Mouse (Mus musculus) frontal cortex, adult 2 months (tissue): ENCODE measurements around the gene Gm14124. TPM values are rescaled to one million over a fixed set of nuclear protein-coding genes. Genes with fewer than 3 reads are reported as not detected.
"Not testable (repeated sequence)": the region's sequence is repeated elsewhere in the genome, so short reads cannot be mapped to it uniquely, and the experiment has no call there.

Experiments
- DNase-seq, 2 experiments: peaks; one replicate each; pipeline ENCODE4 v3.0.0; 2022; ENCODE audit warnings: low spot score in 1 of 2; ENCODE audit errors: extremely low spot score in 1 of 2
- polyA plus RNA-seq: library from polyadenylated mRNA; depleted of rRNA; stranded (reverse); fragments of >200 nt; gene quantifications from 2 replicates; pipeline ENCODE4 v1.2.3, GENCODE M21; 2012; rRNA removed

Gene Gm14124
- polyA plus RNA-seq, result 0.06 TPM in 1 of 2 replicates, not detected in the other

DNA sequence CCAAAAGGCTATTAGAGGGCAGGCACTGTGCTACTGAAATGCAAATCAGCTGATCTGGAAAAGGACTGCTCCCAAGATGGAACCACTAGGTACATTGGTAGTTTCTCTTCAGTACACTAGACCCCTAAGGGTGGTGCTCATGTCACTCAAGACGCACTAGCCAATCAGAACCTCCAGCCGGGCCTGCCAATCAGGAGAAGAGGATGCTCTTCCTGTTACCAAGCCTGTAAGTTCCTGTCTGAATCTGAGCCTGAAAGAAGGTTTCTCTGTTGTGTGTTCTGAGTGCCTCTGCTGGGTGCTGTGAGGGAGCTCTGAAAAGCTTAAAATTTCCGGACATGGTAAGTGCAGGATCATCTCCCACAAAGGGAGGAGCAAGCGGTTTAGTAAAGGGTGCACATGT lies at the start of gene Gm14124:
Gene Gm14124, plus strand, starts transcription at position 227 of the 400 bp plus-strand sequence.
- not testable (repeated sequence) for DNase-seq

- peak; percentile 82 to 89 for DNase-seq
These were observed 39.5 kb upstream of the Gm14124 start, which contains the start of gene Zfp937 for GRCm38 (mm10) chr2:150217600-150218362. Zfp937 (plus strand) TSS chr2:150218073.

- not testable (repeated sequence) for DNase-seq
These were observed 39.0 kb upstream of the Gm14124 start for GRCm38 (mm10) chr2:150218363-150218725.

GRCm38 (mm10) chr2:150223263-150223662 lies 34.1 kb upstream of the Gm14124 start:
- DNase-seq, result not testable (repeated sequence)

- no peak for DNase-seq
These were observed 14.1 kb upstream of the Gm14124 start for GRCm38 (mm10) chr2:150243211-150243610.

DNA sequence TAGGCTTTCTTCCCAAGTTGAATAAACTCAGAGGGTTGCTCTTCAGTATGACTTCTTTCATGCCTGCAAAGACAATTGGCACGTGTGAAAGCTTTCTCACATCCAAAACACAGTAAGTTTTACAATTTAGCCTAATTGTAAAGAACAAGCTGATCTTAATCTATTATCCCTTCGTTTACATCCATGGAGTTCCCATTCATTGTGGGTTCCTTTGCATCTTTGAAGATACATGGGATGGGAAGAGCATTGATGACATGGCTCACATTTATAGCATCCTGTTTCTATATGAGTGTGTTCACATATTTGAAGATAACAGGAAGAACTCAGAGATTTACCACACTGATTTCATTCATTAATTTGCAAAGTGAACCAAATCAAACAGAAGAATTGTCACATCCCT lies 1.8 kb upstream of the Gm14124 start, which contains the start of gene Gm21994:
Gene Gm21994, minus strand, starts transcription at position 101 of the 400 bp plus-strand sequence.
- not testable (repeated sequence) for DNase-seq

DNA sequence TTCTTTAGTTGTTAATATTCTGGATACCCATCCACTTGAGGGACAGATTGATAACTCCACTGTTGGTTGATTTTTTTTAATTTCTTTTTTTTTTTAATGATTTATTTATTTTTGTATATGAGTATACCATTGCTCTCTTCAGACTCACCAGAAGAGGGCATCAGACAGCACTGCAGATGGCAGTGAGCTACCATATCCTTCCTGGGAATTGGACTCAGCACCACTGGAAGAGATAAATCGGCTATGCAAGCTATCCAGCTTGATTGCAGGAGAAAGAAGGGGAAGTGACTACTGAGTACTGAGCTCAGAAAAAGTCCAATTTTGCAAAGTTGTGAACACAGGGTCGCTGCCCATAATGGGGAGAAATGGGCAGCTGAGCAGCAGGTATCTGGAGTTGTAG lies 456 bp upstream of the Gm14124 start:
- DNase-seq, result not testable (repeated sequence)

- no peak for DNase-seq
These were observed 36.4 kb downstream of the Gm14124 start for GRCm38 (mm10) chr2:150293669-150294068.

DNA sequence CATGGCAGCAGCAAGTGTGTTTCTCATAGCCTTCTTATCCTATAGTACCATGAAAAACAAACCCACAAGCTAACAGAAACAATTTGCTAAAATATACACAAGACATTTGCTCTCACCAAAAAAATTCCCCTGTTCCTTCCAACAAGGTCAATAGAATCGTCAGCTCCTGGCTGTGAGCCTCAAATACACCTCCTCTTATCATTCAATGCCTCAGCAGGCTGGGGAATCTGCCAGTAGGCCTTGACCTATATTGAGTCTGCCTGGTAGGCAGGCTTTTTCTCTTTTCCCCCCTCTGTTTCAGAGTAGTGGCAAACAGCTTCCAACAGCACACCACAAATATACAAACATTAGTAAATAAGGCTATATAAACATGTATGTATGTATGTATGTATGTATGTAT lies 41.8 kb downstream of the Gm14124 start:
- no peak for DNase-seq

DNA sequence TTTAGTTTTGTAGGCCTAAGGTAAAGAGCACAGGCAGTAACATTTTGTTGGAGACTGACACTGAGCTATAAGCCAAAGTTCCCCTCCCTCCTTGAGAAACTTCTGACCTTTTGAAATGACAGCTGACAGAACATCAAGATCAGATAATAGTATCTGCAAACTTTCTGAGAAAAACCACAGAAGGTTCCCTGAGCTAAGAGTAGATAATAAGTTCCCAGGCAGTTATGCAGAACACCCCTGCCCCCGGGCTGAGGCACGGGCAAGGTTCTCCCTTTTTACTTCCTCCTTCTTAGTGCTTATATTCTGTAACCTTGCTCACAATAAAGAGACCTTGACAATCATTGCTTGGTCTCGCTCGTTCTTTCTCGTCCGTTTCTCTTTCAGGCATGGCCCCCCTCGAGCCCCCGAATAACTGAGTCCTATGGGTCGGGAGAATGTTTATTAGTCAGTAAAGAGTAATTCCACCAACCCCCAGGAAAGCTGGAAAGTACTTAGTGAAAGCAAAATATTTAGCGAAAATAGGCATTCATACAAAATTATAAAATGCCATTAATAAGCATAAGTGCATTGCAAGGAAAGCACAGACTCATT lies 50.0 kb downstream of the Gm14124 start:
- DNase-seq, result no peak

DNA sequence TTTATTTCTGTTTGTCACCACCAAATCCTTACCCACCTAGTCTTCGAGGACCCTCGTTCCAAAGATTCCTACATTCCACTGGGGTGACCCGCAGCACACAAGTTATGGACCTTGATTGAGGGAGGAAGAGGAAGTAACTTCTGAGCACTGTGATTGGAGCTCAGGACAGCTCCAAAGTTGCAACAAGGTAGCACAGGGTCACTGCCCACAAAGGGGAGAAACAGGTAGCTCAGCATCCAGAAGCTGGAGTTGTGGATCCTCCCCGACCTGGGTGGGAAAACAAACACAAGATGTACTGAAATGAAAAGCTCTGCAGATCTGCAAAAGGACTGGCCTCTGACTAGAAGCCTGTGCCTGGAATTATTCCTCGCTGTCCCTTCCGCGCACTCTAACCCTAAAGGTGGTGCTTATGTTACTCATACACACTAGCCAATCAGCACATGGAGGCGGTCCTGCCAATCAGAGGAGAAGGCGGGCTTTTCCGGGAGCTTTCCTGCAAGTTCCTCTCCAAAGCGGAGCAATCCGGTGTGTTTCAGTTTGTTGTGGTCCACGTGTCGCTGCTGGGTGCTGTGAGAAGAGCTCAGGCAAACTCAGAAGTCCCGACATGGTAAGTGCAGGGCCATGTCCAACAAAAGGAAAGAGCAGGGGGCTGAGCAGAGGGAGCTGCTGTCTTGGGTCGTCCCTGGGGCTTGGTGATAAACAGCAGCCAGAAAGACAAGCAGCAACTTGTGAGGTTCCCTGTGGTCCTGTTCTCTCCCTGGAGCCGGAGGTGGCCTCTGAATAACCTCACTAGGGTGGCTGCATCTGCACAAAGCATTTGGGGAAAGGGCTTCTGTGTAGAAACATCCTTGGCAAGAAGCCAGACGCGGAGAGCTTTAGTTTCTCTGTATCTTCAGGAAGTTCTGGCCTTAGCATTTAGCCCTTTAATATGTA lies 53.9 kb downstream of the Gm14124 start:
- peak; percentile 88 to 94 for DNase-seq

- DNase-seq, result no peak
These were observed 58.8 kb downstream of the Gm14124 start for GRCm38 (mm10) chr2:150316140-150316539.

- no peak for DNase-seq
These were observed 61.7 kb downstream of the Gm14124 start for GRCm38 (mm10) chr2:150318973-150319372.

Other genes with a start within 250 kb of the Gm14124 start
- 4.5 and 4.9 TPM in 2 replicates for gene Zfp120, start 120.8 kb upstream of the Gm14124 start, polyA plus RNA-seq
- not detected in 2 replicates for gene Gm10770, start 77.8 kb upstream of the Gm14124 start, polyA plus RNA-seq
- gene Gm14139, start 75.8 kb upstream of the Gm14124 start, polyA plus RNA-seq, result 0.08 TPM in 1 of 2 replicates, not detected in the other
- 2.5 and 2.9 TPM in 2 replicates for gene Zfp937, start 39.4 kb upstream of the Gm14124 start, polyA plus RNA-seq
- 0.84 and 1.1 TPM in 2 replicates for gene Gm21994, start 1.9 kb upstream of the Gm14124 start, polyA plus RNA-seq
- gene Gm10130, start 66.2 kb downstream of the Gm14124 start, polyA plus RNA-seq, result not detected in 2 replicates
- 3.1 and 5.3 TPM in 2 replicates for gene 3300002I08Rik, start 105.2 kb downstream of the Gm14124 start, polyA plus RNA-seq
- gene Zfp442, start 194.0 kb downstream of the Gm14124 start, polyA plus RNA-seq, result 1.3 and 1.7 TPM in 2 replicates
- not detected in 2 replicates for gene Zfp345, start 227.6 kb downstream of the Gm14124 start, polyA plus RNA-seq